Mouse (Mus musculus): ENCODE data around the gene Hcrt. TPM values are rescaled to one million over a fixed set of nuclear protein-coding genes. Genes with fewer than 3 reads are reported as not detected.
"Not testable (repeated sequence)": the region's sequence is repeated elsewhere in the genome, so short reads cannot be mapped to it uniquely, and the experiment has no call there.

Hcrt gene
- polyA plus RNA-seq (2015; fragmentation: Nextera tagmentation; extraction: Ambion mirVana): not detected in 2 replicates

DNA sequence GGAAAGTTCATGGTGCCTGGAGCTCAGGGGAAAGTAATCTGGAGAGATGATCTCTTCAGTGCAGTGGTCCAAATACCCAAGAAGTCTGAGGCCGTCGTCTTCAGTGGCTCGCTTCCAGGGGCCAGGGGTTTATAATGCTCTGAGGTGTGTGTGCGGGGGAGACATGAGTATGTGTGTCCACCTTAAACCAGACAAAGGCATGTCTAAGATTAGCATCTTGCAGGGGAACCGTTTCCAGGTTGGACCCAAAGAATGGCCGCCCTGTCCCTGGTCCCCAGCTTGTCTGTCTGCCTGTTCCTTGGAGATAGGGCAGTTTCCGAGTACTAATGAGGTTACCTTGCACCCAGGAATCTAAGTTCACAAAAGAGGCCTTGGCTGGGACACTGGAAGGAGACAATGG is at the start of gene Hcrt:
TSS of gene Hcrt (minus strand) at position 101 of the 400 bp plus-strand sequence.
- peak within 1 kb of the TSS; percentile 41 for H3K4me3 ChIP-seq (replicated peaks)
- ATAC-seq (replicated peaks; ENCODE audit: low FRiP score): no peak
- peaks cover 45% of the 10 kb centered on the region for H3K27me3 ChIP-seq
- H3K36me3 ChIP-seq: no peaks in the 10 kb centered on the region
- no peak within 1 kb of the TSS for H3K27ac ChIP-seq
- 76% methylated on average over 7 of the region's 7 CpGs for WGBS
- peaks cover 21% of the 10 kb centered on the region for H3K4me1 ChIP-seq
- H3K4me2 ChIP-seq: peak within 1 kb of the TSS; percentile 69
- peak within 1 kb of the TSS; percentile 19; the same call in 1 of the 2 replicates for H3K9ac ChIP-seq
- H3K9me3 ChIP-seq (replicated peaks): no peaks in the 10 kb centered on the region

DNA sequence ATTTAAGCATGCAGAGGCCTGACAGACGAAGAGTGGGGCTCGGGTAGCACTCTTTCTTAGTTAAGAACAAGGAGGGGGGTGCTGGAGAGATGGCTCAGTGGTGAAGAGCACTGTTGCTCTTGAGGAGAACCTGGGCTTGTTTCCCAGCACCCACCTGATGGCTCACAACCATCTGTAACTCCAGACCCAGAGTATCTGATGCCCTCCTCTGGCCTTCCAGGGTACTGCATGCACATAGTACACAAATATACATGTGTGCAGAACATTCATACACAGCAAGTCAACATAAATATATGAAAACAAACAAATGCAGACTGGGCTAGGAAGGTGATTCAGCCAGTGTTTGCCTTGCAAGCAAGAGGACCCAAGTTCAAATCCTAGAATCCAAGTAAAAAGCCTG is 48.4 kb upstream of the Hcrt start:
- peaks cover 27% of the 10 kb centered on the region for H3K4me1 ChIP-seq
- H3K4me2 ChIP-seq: no peak overlapping the region
- H3K9ac ChIP-seq: no peak overlapping the region
- no peak overlapping the region for H3K4me3 ChIP-seq (replicated peaks)
- no peaks in the 10 kb centered on the region for H3K27me3 ChIP-seq
- no peaks in the 10 kb centered on the region for H3K9me3 ChIP-seq (replicated peaks)
- 90% methylated on average over 2 of the region's 2 CpGs for WGBS
- no peak for ATAC-seq (replicated peaks; ENCODE audit: low FRiP score)
- H3K36me3 ChIP-seq: no peaks in the 10 kb centered on the region
- peak overlapping the region; percentile 76 for H3K27ac ChIP-seq

- no peak overlapping the region; the same call in 1 of the 2 replicates for H3K4me2 ChIP-seq
- no peak overlapping the region for H3K9ac ChIP-seq
- H3K9me3 ChIP-seq (replicated peaks): no peaks in the 10 kb centered on the region
- peak overlapping the region; percentile 76 for H3K27ac ChIP-seq
- H3K27me3 ChIP-seq: no peaks in the 10 kb centered on the region
- WGBS: 34% methylated on average over 9 of the region's 9 CpGs
- peak; percentile 89 for ATAC-seq (replicated peaks; ENCODE audit: low FRiP score)
- H3K4me3 ChIP-seq (replicated peaks): no peak overlapping the region
- peaks cover 26% of the 10 kb centered on the region for H3K4me1 ChIP-seq
- H3K36me3 ChIP-seq: peaks cover under 1% of the 10 kb centered on the region; the same call in 1 of the 2 replicates
These were observed 47.8 kb upstream of the Hcrt start for GRCm38 (mm10) chr11:100810516-100810915.

- Histone ChIP-seq H3K4me3 (replicated peaks) (no peak overlapping the region), H3K9ac (no peak overlapping the region), H3K36me3 (peaks cover 39% of the 10 kb centered on the region), H3K27me3 (no peaks in the 10 kb centered on the region), H3K4me1 (peaks cover 16% of the 10 kb centered on the region), H3K27ac (no peak overlapping the region), H3K4me2 (no peak overlapping the region), H3K9me3 (replicated peaks) (no peaks in the 10 kb centered on the region)
- no peak for ATAC-seq (replicated peaks; ENCODE audit: low FRiP score)
- WGBS: 70% methylated on average over 20 of the region's 20 CpGs
These were observed 43.9 kb upstream of the Hcrt start for GRCm38 (mm10) chr11:100806380-100807305.

- Histone ChIP-seq H3K27me3 (no peaks in the 10 kb centered on the region), H3K9me3 (replicated peaks) (no peaks in the 10 kb centered on the region), H3K4me2 (no peak overlapping the region), H3K4me1 (peaks cover 9% of the 10 kb centered on the region), H3K9ac (no peak overlapping the region), H3K4me3 (replicated peaks) (no peak overlapping the region), H3K27ac (no peak overlapping the region), H3K36me3 (peaks cover 49% of the 10 kb centered on the region)
- no peak for ATAC-seq (replicated peaks; ENCODE audit: low FRiP score)
- 70% methylated on average over 7 of the region's 7 CpGs for WGBS
These were observed 42.8 kb upstream of the Hcrt start for GRCm38 (mm10) chr11:100805535-100805934.

GRCm38 (mm10) chr11:100804409-100804808 is 41.7 kb upstream of the Hcrt start:
- peaks cover 58% of the 10 kb centered on the region for H3K36me3 ChIP-seq
- no peak overlapping the region for H3K4me3 ChIP-seq (replicated peaks)
- H3K4me2 ChIP-seq: no peak overlapping the region
- H3K9ac ChIP-seq: no peak overlapping the region
- ATAC-seq (replicated peaks; ENCODE audit: low FRiP score): no peak
- peaks cover 8% of the 10 kb centered on the region for H3K4me1 ChIP-seq
- no peak overlapping the region for H3K27ac ChIP-seq
- WGBS: 96% methylated on average over 10 of the region's 10 CpGs
- no peaks in the 10 kb centered on the region for H3K27me3 ChIP-seq
- H3K9me3 ChIP-seq (replicated peaks): no peaks in the 10 kb centered on the region

- H3K27ac ChIP-seq: no peak overlapping the region
- 46% methylated on average over 5 of the region's 5 CpGs for WGBS
- H3K4me2 ChIP-seq: no peak overlapping the region
- H3K36me3 ChIP-seq: peaks cover 63% of the 10 kb centered on the region
- H3K4me3 ChIP-seq (replicated peaks): no peak overlapping the region
- H3K9ac ChIP-seq: no peak overlapping the region
- H3K27me3 ChIP-seq: no peaks in the 10 kb centered on the region
- H3K9me3 ChIP-seq (replicated peaks): no peaks in the 10 kb centered on the region
- peaks cover 6% of the 10 kb centered on the region; the same call in 1 of the 2 replicates for H3K4me1 ChIP-seq
- no peak for ATAC-seq (replicated peaks; ENCODE audit: low FRiP score)
These were observed 36.7 kb upstream of the Hcrt start for GRCm38 (mm10) chr11:100799426-100799825.

GRCm38 (mm10) chr11:100796585-100796984 is 33.9 kb upstream of the Hcrt start:
- H3K9ac ChIP-seq: no peak overlapping the region
- no peak for ATAC-seq (replicated peaks; ENCODE audit: low FRiP score)
- H3K9me3 ChIP-seq (replicated peaks): no peaks in the 10 kb centered on the region
- peaks cover 6% of the 10 kb centered on the region; the same call in 1 of the 2 replicates for H3K4me1 ChIP-seq
- WGBS: 65% methylated on average over 8 of the region's 8 CpGs
- no peaks in the 10 kb centered on the region for H3K27me3 ChIP-seq
- peaks cover 44% of the 10 kb centered on the region for H3K36me3 ChIP-seq
- H3K4me3 ChIP-seq (replicated peaks): no peak overlapping the region
- no peak overlapping the region for H3K27ac ChIP-seq
- H3K4me2 ChIP-seq: no peak overlapping the region

DNA sequence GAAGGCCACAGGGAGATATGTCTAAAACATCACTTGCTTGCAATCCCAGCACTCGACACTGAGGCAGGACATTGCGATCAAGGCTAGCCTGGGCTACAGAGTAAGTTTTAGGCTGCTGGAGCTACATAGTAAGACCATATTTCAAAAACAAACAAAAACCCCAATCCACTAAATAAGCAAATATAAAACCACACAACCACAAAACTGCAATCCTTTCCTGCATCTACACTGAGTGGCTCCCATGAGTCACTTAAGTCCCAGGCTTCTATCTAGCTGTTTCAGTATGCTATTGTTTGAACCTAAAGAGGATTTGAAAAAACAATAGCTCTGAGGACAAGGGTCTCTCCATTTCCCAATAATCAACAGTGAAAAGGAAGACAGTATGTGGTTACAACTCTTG is 32.7 kb upstream of the Hcrt start:
- Histone ChIP-seq H3K4me3 (replicated peaks) (no peak overlapping the region), H3K36me3 (peaks cover 40% of the 10 kb centered on the region), H3K4me2 (no peak overlapping the region), H3K27me3 (no peaks in the 10 kb centered on the region), H3K4me1 (peaks cover 6% of the 10 kb centered on the region; the same call in 1 of the 2 replicates), H3K27ac (no peak overlapping the region), H3K9me3 (replicated peaks) (no peaks in the 10 kb centered on the region), H3K9ac (no peak overlapping the region)
- WGBS: 92% methylated on average over 2 of the region's 2 CpGs
- no peak for ATAC-seq (replicated peaks; ENCODE audit: low FRiP score)

GRCm38 (mm10) chr11:100791457-100792049 is 28.8 kb upstream of the Hcrt start:
- peaks cover 55% of the 10 kb centered on the region for H3K36me3 ChIP-seq
- no peak overlapping the region for H3K4me3 ChIP-seq (replicated peaks)
- H3K4me2 ChIP-seq: no peak overlapping the region
- H3K27ac ChIP-seq: no peak overlapping the region
- H3K9me3 ChIP-seq (replicated peaks): no peaks in the 10 kb centered on the region
- 81% methylated on average over 2 of the region's 2 CpGs for WGBS
- ATAC-seq (replicated peaks; ENCODE audit: low FRiP score): no peak
- H3K27me3 ChIP-seq: no peaks in the 10 kb centered on the region
- no peak overlapping the region for H3K9ac ChIP-seq
- H3K4me1 ChIP-seq: peaks cover 3% of the 10 kb centered on the region

DNA sequence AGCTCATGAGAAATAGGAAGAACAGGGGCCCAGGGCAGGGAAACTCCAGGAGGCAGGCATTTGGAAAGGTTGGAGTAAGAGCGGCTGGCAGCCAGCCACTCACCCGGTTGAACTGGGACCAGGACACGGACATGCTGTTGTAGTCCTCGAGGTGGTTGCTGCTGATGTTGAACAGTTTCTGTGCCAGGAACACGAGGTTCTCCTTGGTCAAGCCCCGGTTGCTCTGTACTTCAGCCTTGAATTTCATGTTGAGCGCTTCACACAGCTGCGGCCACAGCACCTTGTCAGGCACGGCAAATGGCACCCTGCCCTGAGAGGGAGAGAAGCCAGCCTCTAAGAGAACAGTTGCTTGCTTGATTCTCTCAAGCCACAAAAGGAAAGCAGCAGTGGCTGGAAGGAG is 27.9 kb upstream of the Hcrt start:
- H3K9ac ChIP-seq; H3K4me2 ChIP-seq; H3K4me3 ChIP-seq (replicated peaks); H3K4me1 ChIP-seq; H3K27me3 ChIP-seq; H3K27ac ChIP-seq; H3K9me3 ChIP-seq (replicated peaks); ATAC-seq (replicated peaks; ENCODE audit: low FRiP score): not testable (repeated sequence)
- peaks cover 55% of the 10 kb centered on the region for H3K36me3 ChIP-seq
- WGBS: 93% methylated on average over 9 of the region's 9 CpGs

DNA sequence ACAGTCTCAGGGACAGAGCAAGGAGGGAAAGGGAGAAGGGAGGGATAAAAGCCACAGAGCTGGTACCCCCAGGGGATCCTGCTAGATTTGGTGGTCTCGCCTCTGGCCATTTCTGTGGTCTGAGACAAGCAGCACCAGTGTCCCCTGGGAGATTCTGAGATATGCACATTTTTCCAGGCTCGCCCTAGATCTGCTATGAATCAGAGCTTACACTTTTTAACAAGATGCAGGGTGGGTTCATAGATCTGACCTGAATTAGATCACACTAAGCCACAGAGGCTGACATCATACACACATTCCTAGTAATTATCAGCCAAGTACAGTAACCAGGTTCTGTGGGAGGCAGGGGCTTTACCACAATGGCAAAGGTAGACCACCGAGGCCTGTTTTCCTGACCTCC is 27.0 kb upstream of the Hcrt start:
- no peak overlapping the region for H3K4me3 ChIP-seq (replicated peaks)
- peaks cover 7% of the 10 kb centered on the region for H3K4me1 ChIP-seq
- no peak overlapping the region for H3K9ac ChIP-seq
- no peak overlapping the region for H3K27ac ChIP-seq
- peaks cover 60% of the 10 kb centered on the region for H3K36me3 ChIP-seq
- H3K27me3 ChIP-seq: no peaks in the 10 kb centered on the region
- ATAC-seq (replicated peaks; ENCODE audit: low FRiP score): no peak
- H3K4me2 ChIP-seq: no peak overlapping the region
- 87% methylated on average over 3 of the region's 3 CpGs for WGBS
- H3K9me3 ChIP-seq (replicated peaks): no peaks in the 10 kb centered on the region
